Mouse (Mus musculus): ENCODE results near the gene Pon3. TPM values are rescaled to one million over a fixed set of nuclear protein-coding genes. Genes with fewer than 3 reads are reported as not detected.

Pon3 gene
- polyA plus RNA-seq, 1 experiment from 2014 or later: 12.3 TPM

GRCm38 (mm10) chr6:5198590-5198989, 57.5 kb downstream of the Pon3 start:
- Histone ChIP-seq H3K36me3 (no peaks in the 10 kb centered on the region), H3K4me3 (replicated peaks) (no peak overlapping the region), H3K4me1 (no peaks in the 10 kb centered on the region), H3K27ac (no peak overlapping the region), H3K27me3 (no peaks in the 10 kb centered on the region), H3K9me3 (replicated peaks) (0 out of 2 replicates have a peak, but pooled peaks cover 3% of the 10 kb centered on the region), H3K4me2 (no peak overlapping the region), H3K9ac (no peak overlapping the region)
- 91% methylated on average over 5 of the region's 5 CpGs for WGBS
- ATAC-seq (replicated peaks; ENCODE audit: low FRiP score): no peak

GRCm38 (mm10) chr6:5193693-5194092, 62.4 kb downstream of the Pon3 start, which contains the start of gene Pon1:
Gene Pon1, minus strand, starts transcription at chr6:5193946.
- H3K9ac ChIP-seq: no peak within 1 kb of the TSS
- 0 out of 2 replicates have a peak, but pooled peaks have one; percentile 36 for ATAC-seq (replicated peaks; ENCODE audit: low FRiP score)

GRCm38 (mm10) chr6:5190761-5191160, 65.3 kb downstream of the Pon3 start:
- ATAC-seq (replicated peaks; ENCODE audit: low FRiP score): no peak

More at GRCm38 (mm10) chr6:5193693-5194092, 62.4 kb downstream of the Pon3 start, which contains the start of gene Pon1:
- H3K4me1 ChIP-seq: peaks cover 9% of the 10 kb centered on the region; the same call in 1 of the 2 replicates
- no peak within 1 kb of the TSS for H3K27ac ChIP-seq
- H3K36me3 ChIP-seq: no peaks in the 10 kb centered on the region
- no peak within 1 kb of the TSS for H3K4me2 ChIP-seq
- WGBS: 32% methylated on average over 5 of the region's 5 CpGs
- no peaks in the 10 kb centered on the region for H3K9me3 ChIP-seq (replicated peaks)
- no peak within 1 kb of the TSS for H3K4me3 ChIP-seq (replicated peaks)
- H3K27me3 ChIP-seq: no peaks in the 10 kb centered on the region

DNA sequence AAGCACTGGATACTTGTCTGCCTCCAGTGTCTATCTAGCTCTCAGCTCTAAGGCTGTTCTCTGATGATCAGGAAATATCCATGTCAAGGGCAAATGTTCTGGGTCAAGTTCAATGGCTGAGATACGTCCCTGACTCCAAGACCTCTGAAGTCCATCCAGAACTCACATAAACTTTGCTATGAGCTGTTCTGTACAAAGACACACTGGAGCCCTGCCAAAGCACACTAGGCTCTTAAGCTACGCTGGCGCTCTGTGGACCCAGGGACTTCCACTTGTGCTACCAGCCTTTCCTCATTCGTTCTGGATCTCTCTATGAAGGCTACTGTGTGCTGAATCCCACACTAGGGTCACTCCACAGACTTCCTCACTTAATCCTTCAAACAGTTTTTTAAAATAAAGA, 66.6 kb downstream of the Pon3 start:
- H3K4me3 ChIP-seq (replicated peaks): no peak overlapping the region
- H3K36me3 ChIP-seq: no peaks in the 10 kb centered on the region
- H3K27me3 ChIP-seq: no peaks in the 10 kb centered on the region; the same call in 1 of the 2 replicates
- 42% methylated on average over 4 of the region's 4 CpGs for WGBS
- H3K4me2 ChIP-seq: no peak overlapping the region
- no peaks in the 10 kb centered on the region for H3K9me3 ChIP-seq (replicated peaks)
- no peak overlapping the region for H3K9ac ChIP-seq
- ATAC-seq (replicated peaks; ENCODE audit: low FRiP score): no peak
- H3K27ac ChIP-seq: no peak overlapping the region
- H3K4me1 ChIP-seq: peaks cover 9% of the 10 kb centered on the region; the same call in 1 of the 2 replicates

More at GRCm38 (mm10) chr6:5190761-5191160, 65.3 kb downstream of the Pon3 start:
- Histone ChIP-seq H3K4me3 (replicated peaks) (no peak overlapping the region), H3K27ac (no peak overlapping the region), H3K9ac (no peak overlapping the region), H3K36me3 (no peaks in the 10 kb centered on the region), H3K4me2 (no peak overlapping the region), H3K9me3 (replicated peaks) (no peaks in the 10 kb centered on the region), H3K27me3 (no peaks in the 10 kb centered on the region; the same call in 1 of the 2 replicates), H3K4me1 (peaks cover 9% of the 10 kb centered on the region; the same call in 1 of the 2 replicates)
- 79% methylated on average over 4 of the region's 4 CpGs for WGBS

DNA sequence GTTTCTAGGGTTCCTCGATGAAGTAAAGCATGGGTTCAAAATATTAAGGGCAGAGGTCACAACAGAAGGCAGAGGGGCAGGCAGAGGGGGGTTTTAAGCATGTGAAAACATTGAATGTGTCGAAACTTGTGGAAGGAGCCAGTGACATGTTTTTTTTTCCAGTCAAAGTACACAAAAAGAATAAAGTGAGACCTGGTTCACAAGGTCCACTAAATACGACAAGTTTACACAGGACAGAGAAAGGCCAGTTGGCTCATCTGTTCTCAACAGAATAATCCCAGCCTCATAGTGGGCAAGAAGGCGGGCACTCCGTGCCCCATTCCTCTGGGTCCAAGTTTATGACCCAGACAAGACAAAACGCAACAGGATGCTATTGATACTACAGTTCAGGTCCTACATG, 67.1 kb downstream of the Pon3 start:
- Histone ChIP-seq H3K4me1 (peaks cover 9% of the 10 kb centered on the region; the same call in 1 of the 2 replicates), H3K9me3 (replicated peaks) (no peaks in the 10 kb centered on the region), H3K4me2 (no peak overlapping the region), H3K27ac (no peak overlapping the region), H3K9ac (no peak overlapping the region), H3K36me3 (no peaks in the 10 kb centered on the region), H3K27me3 (no peaks in the 10 kb centered on the region; the same call in 1 of the 2 replicates), H3K4me3 (replicated peaks) (no peak overlapping the region)
- no peak for ATAC-seq (replicated peaks; ENCODE audit: low FRiP score)
- 35% methylated on average over 6 of the region's 6 CpGs for WGBS

- H3K9me3 ChIP-seq (replicated peaks): no peaks in the 10 kb centered on the region
- H3K9ac ChIP-seq: no peak overlapping the region
- H3K27me3 ChIP-seq: no peaks in the 10 kb centered on the region; the same call in 1 of the 2 replicates
- no peaks in the 10 kb centered on the region for H3K36me3 ChIP-seq
- no peak overlapping the region for H3K27ac ChIP-seq
- WGBS: 85% methylated on average over 5 of the region's 5 CpGs
- ATAC-seq (replicated peaks; ENCODE audit: low FRiP score): no peak
- no peak overlapping the region for H3K4me3 ChIP-seq (replicated peaks)
- peaks cover 9% of the 10 kb centered on the region; the same call in 1 of the 2 replicates for H3K4me1 ChIP-seq
- no peak overlapping the region for H3K4me2 ChIP-seq
Observed at GRCm38 (mm10) chr6:5188036-5188435, 68.0 kb downstream of the Pon3 start.

GRCm38 (mm10) chr6:5187586-5187985, 68.5 kb downstream of the Pon3 start:
- H3K4me2 ChIP-seq: no peak overlapping the region
- H3K36me3 ChIP-seq: no peaks in the 10 kb centered on the region
- no peak overlapping the region for H3K4me3 ChIP-seq (replicated peaks)
- H3K27ac ChIP-seq: no peak overlapping the region
- H3K9me3 ChIP-seq (replicated peaks): no peaks in the 10 kb centered on the region
- no peaks in the 10 kb centered on the region; the same call in 1 of the 2 replicates for H3K27me3 ChIP-seq
- 85% methylated on average over 6 of the region's 6 CpGs for WGBS
- peaks cover 9% of the 10 kb centered on the region; the same call in 1 of the 2 replicates for H3K4me1 ChIP-seq
- no peak overlapping the region for H3K9ac ChIP-seq
- ATAC-seq (replicated peaks; ENCODE audit: low FRiP score): no peak

- no peaks in the 10 kb centered on the region for H3K9me3 ChIP-seq (replicated peaks)
- H3K9ac ChIP-seq: no peak overlapping the region
- H3K4me1 ChIP-seq: peaks cover 9% of the 10 kb centered on the region; the same call in 1 of the 2 replicates
- no peak overlapping the region for H3K27ac ChIP-seq
- H3K4me3 ChIP-seq (replicated peaks): no peak overlapping the region
- no peaks in the 10 kb centered on the region for H3K36me3 ChIP-seq
- 82% methylated on average over 7 of the region's 7 CpGs for WGBS
- no peak overlapping the region for H3K4me2 ChIP-seq
- no peaks in the 10 kb centered on the region; the same call in 1 of the 2 replicates for H3K27me3 ChIP-seq
- no peak for ATAC-seq (replicated peaks; ENCODE audit: low FRiP score)
Observed at GRCm38 (mm10) chr6:5186229-5186950, 69.7 kb downstream of the Pon3 start.

DNA sequence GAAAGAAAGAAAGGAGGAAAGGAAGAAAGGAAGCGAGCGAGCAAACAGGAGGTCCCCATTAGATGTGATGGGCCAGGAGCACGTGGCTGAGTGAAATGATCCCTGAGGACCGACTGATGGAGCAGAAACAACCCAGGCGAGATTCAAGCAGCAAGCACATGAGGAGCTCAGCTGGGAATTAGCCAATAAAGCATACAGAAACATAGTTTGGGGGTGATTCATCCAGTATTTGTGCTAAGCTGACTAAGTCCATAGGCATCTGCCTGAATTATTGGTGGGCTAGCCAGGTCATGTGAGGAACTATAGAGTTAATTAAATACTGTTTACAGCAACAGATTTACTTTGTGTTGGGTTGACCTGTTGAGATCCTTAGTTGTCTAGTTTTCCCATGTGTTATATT, 75.4 kb downstream of the Pon3 start:
- H3K4me2 ChIP-seq: no peak overlapping the region
- no peaks in the 10 kb centered on the region for H3K36me3 ChIP-seq
- no peak overlapping the region for H3K4me3 ChIP-seq (replicated peaks)
- no peak overlapping the region for H3K9ac ChIP-seq
- H3K4me1 ChIP-seq: peaks cover 8% of the 10 kb centered on the region
- WGBS: 64% methylated on average over 5 of the region's 5 CpGs
- no peaks in the 10 kb centered on the region for H3K9me3 ChIP-seq (replicated peaks)
- no peak overlapping the region for H3K27ac ChIP-seq
- H3K27me3 ChIP-seq: no peaks in the 10 kb centered on the region
- ATAC-seq (replicated peaks; ENCODE audit: low FRiP score): no peak

DNA sequence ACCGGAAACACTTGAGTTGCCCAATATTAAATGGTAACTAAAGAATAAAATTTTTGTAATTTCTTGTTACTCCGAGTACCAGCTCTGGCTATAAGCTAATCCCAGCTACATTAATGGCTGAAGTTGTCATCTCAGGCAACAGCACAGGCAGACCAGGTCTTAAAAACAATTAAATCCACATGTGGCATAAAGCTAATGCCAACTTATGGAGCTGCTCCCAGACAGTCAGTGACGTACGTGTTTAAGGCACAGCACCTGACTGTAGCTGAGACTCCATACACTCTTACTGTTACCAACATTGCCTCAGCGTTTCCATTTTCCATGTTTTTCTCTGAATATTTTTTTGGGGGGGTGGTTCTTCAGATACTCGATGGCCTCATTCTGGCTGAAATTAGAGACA, 76.9 kb downstream of the Pon3 start:
- 91% methylated on average over 6 of the region's 6 CpGs for WGBS
- H3K4me3 ChIP-seq (replicated peaks): no peak overlapping the region
- no peak for ATAC-seq (replicated peaks; ENCODE audit: low FRiP score)
- H3K4me1 ChIP-seq: peaks cover 8% of the 10 kb centered on the region
- no peaks in the 10 kb centered on the region for H3K36me3 ChIP-seq
- no peaks in the 10 kb centered on the region for H3K9me3 ChIP-seq (replicated peaks)
- no peaks in the 10 kb centered on the region for H3K27me3 ChIP-seq
- H3K27ac ChIP-seq: no peak overlapping the region
- H3K4me2 ChIP-seq: no peak overlapping the region
- no peak overlapping the region for H3K9ac ChIP-seq

- Histone ChIP-seq H3K4me3 (replicated peaks) (peak overlapping the region; percentile 18), H3K4me2 (peak overlapping the region; percentile 53), H3K27ac (no peak overlapping the region), H3K9ac (no peak overlapping the region), H3K36me3 (no peaks in the 10 kb centered on the region), H3K9me3 (replicated peaks) (no peaks in the 10 kb centered on the region), H3K27me3 (no peaks in the 10 kb centered on the region), H3K4me1 (peaks cover 8% of the 10 kb centered on the region)
- WGBS: 42% methylated on average over 19 of the region's 19 CpGs
- peak; percentile 82 for ATAC-seq (replicated peaks; ENCODE audit: low FRiP score)
Observed at GRCm38 (mm10) chr6:5177967-5178891, 77.9 kb downstream of the Pon3 start.
